Mouse (Mus musculus): ENCODE measurements at regions not wholly inside any gene's neighbourhood (a gene's known extent, or its start where the extent isn't known, plus 50 kb on each side); places are given as distances from the start of the nearest gene placed in this dataset.

- WGBS: 69% methylated on average over 5 of the region's 5 CpGs
- no peak for DNase-seq (ENCODE audit: low spot score)
- no peak overlapping the region for H3K4me3 ChIP-seq
- H3K27me3 ChIP-seq (ENCODE audit: insufficient read depth, poor library complexity, severe bottlenecking): no peaks in the 10 kb centered on the region
- H3K9me3 ChIP-seq: no peaks in the 10 kb centered on the region
- no peak overlapping the region for H3K27ac ChIP-seq
- peaks cover 5% of the 10 kb centered on the region for H3K4me1 ChIP-seq
- no peaks in the 10 kb centered on the region for H3K36me3 ChIP-seq
These were observed 103.3 kb upstream of the Tnfaip3 start for GRCm38 (mm10) chr10:19118569-19119280.

- H3K27ac ChIP-seq: no peak overlapping the region
- H3K27me3 ChIP-seq (ENCODE audit: insufficient read depth, poor library complexity, severe bottlenecking): no peaks in the 10 kb centered on the region
- no peak for DNase-seq (ENCODE audit: low spot score)
- H3K4me1 ChIP-seq: peaks cover 3% of the 10 kb centered on the region; the same call in 1 of the 2 replicates
- no peaks in the 10 kb centered on the region for H3K36me3 ChIP-seq
- no peak overlapping the region for H3K4me3 ChIP-seq
- WGBS: 79% methylated on average over 9 of the region's 9 CpGs
- H3K9me3 ChIP-seq: no peaks in the 10 kb centered on the region
These were observed 101.7 kb upstream of the Tnfaip3 start for GRCm38 (mm10) chr10:19117071-19117605.

GRCm38 (mm10) chr10:19112459-19112858 lies 97.0 kb upstream of the Tnfaip3 start:
- no peak for DNase-seq (ENCODE audit: low spot score)
- Histone ChIP-seq H3K36me3 (no peaks in the 10 kb centered on the region), H3K4me1 (no peaks in the 10 kb centered on the region), H3K4me3 (no peak overlapping the region), H3K9me3 (no peaks in the 10 kb centered on the region), H3K27ac (no peak overlapping the region), H3K27me3 (ENCODE audit: insufficient read depth, poor library complexity, severe bottlenecking) (no peaks in the 10 kb centered on the region)
- 62% methylated on average over 2 of the region's 2 CpGs for WGBS

- H3K4me3 ChIP-seq: no peak overlapping the region
- 71% methylated on average over 6 of the region's 6 CpGs for WGBS
- H3K27ac ChIP-seq: no peak overlapping the region
- H3K4me1 ChIP-seq: no peaks in the 10 kb centered on the region
- H3K27me3 ChIP-seq (ENCODE audit: insufficient read depth, poor library complexity, severe bottlenecking): no peaks in the 10 kb centered on the region
- no peaks in the 10 kb centered on the region for H3K9me3 ChIP-seq
- DNase-seq (ENCODE audit: low spot score): no peak
- no peaks in the 10 kb centered on the region for H3K36me3 ChIP-seq
These were observed 89.8 kb upstream of the Tnfaip3 start for GRCm38 (mm10) chr10:19105231-19105681.

GRCm38 (mm10) chr10:19104671-19105203 lies 89.3 kb upstream of the Tnfaip3 start:
- 71% methylated on average over 5 of the region's 5 CpGs for WGBS
- Histone ChIP-seq H3K4me3 (no peak overlapping the region), H3K27ac (no peak overlapping the region), H3K9me3 (no peaks in the 10 kb centered on the region), H3K27me3 (ENCODE audit: insufficient read depth, poor library complexity, severe bottlenecking) (no peaks in the 10 kb centered on the region), H3K4me1 (no peaks in the 10 kb centered on the region), H3K36me3 (no peaks in the 10 kb centered on the region)
- no peak for DNase-seq (ENCODE audit: low spot score)

GRCm38 (mm10) chr10:19099369-19100285 lies 84.2 kb upstream of the Tnfaip3 start:
- Histone ChIP-seq H3K4me3 (no peak overlapping the region), H3K36me3 (no peaks in the 10 kb centered on the region), H3K27me3 (ENCODE audit: insufficient read depth, poor library complexity, severe bottlenecking) (no peaks in the 10 kb centered on the region), H3K27ac (no peak overlapping the region), H3K4me1 (no peaks in the 10 kb centered on the region), H3K9me3 (no peaks in the 10 kb centered on the region)
- no peak for DNase-seq (ENCODE audit: low spot score)
- 82% methylated on average over 10 of the region's 10 CpGs for WGBS

GRCm38 (mm10) chr10:19094297-19094696 lies 78.8 kb upstream of the Tnfaip3 start:
- H3K27ac ChIP-seq: no peak overlapping the region
- no peaks in the 10 kb centered on the region for H3K27me3 ChIP-seq (ENCODE audit: insufficient read depth, poor library complexity, severe bottlenecking)
- H3K9me3 ChIP-seq: no peaks in the 10 kb centered on the region
- no peaks in the 10 kb centered on the region for H3K4me1 ChIP-seq
- no peak overlapping the region for H3K4me3 ChIP-seq
- WGBS: 36% methylated on average over 8 of the region's 8 CpGs
- no peak for DNase-seq (ENCODE audit: low spot score)
- H3K36me3 ChIP-seq: no peaks in the 10 kb centered on the region

GRCm38 (mm10) chr10:19093689-19094088 lies 78.2 kb upstream of the Tnfaip3 start:
- Histone ChIP-seq H3K4me1 (no peaks in the 10 kb centered on the region), H3K9me3 (no peaks in the 10 kb centered on the region), H3K4me3 (no peak overlapping the region), H3K27me3 (ENCODE audit: insufficient read depth, poor library complexity, severe bottlenecking) (no peaks in the 10 kb centered on the region), H3K27ac (no peak overlapping the region), H3K36me3 (no peaks in the 10 kb centered on the region)
- 70% methylated on average over 3 of the region's 3 CpGs for WGBS
- no peak for DNase-seq (ENCODE audit: low spot score)

- H3K27me3 ChIP-seq (ENCODE audit: insufficient read depth, poor library complexity, severe bottlenecking): no peaks in the 10 kb centered on the region
- no peaks in the 10 kb centered on the region for H3K36me3 ChIP-seq
- no peak overlapping the region for H3K27ac ChIP-seq
- no peak overlapping the region for H3K4me3 ChIP-seq
- H3K4me1 ChIP-seq: no peaks in the 10 kb centered on the region
- no peak for DNase-seq (ENCODE audit: low spot score)
- H3K9me3 ChIP-seq: no peaks in the 10 kb centered on the region
- 89% methylated on average over 3 of the region's 3 CpGs for WGBS
These were observed 76.5 kb upstream of the Tnfaip3 start for GRCm38 (mm10) chr10:19091949-19092348.

GRCm38 (mm10) chr10:19091110-19091509 lies 75.7 kb upstream of the Tnfaip3 start:
- no peak overlapping the region for H3K27ac ChIP-seq
- no peaks in the 10 kb centered on the region for H3K27me3 ChIP-seq (ENCODE audit: insufficient read depth, poor library complexity, severe bottlenecking)
- H3K36me3 ChIP-seq: no peaks in the 10 kb centered on the region
- 57% methylated on average over 3 of the region's 3 CpGs for WGBS
- H3K9me3 ChIP-seq: no peaks in the 10 kb centered on the region
- no peak for DNase-seq (ENCODE audit: low spot score)
- no peaks in the 10 kb centered on the region for H3K4me1 ChIP-seq
- H3K4me3 ChIP-seq: no peak overlapping the region

GRCm38 (mm10) chr10:19086995-19087394 lies 71.5 kb upstream of the Tnfaip3 start:
- no peaks in the 10 kb centered on the region for H3K4me1 ChIP-seq
- H3K9me3 ChIP-seq: no peaks in the 10 kb centered on the region
- 74% methylated on average over 1 of the region's 1 CpGs for WGBS
- no peak overlapping the region for H3K4me3 ChIP-seq
- H3K27me3 ChIP-seq (ENCODE audit: insufficient read depth, poor library complexity, severe bottlenecking): no peaks in the 10 kb centered on the region
- H3K36me3 ChIP-seq: no peaks in the 10 kb centered on the region
- no peak overlapping the region for H3K27ac ChIP-seq
- no peak for DNase-seq (ENCODE audit: low spot score)

GRCm38 (mm10) chr10:19082136-19082535 lies 66.7 kb upstream of the Tnfaip3 start:
- DNase-seq (ENCODE audit: low spot score): no peak
- H3K9me3 ChIP-seq: no peaks in the 10 kb centered on the region
- H3K36me3 ChIP-seq: no peaks in the 10 kb centered on the region
- 81% methylated on average over 4 of the region's 4 CpGs for WGBS
- no peaks in the 10 kb centered on the region for H3K4me1 ChIP-seq
- no peak overlapping the region for H3K27ac ChIP-seq
- no peak overlapping the region for H3K4me3 ChIP-seq
- no peaks in the 10 kb centered on the region for H3K27me3 ChIP-seq (ENCODE audit: insufficient read depth, poor library complexity, severe bottlenecking)

GRCm38 (mm10) chr10:19078047-19078446 lies 62.6 kb upstream of the Tnfaip3 start:
- 86% methylated on average over 4 of the region's 4 CpGs for WGBS
- no peaks in the 10 kb centered on the region for H3K36me3 ChIP-seq

More at GRCm38 (mm10) chr10:19078047-19078446, 62.6 kb upstream of the Tnfaip3 start:
- Histone ChIP-seq H3K4me3 (no peak overlapping the region), H3K9me3 (no peaks in the 10 kb centered on the region), H3K4me1 (no peaks in the 10 kb centered on the region), H3K27me3 (ENCODE audit: insufficient read depth, poor library complexity, severe bottlenecking) (no peaks in the 10 kb centered on the region), H3K27ac (no peak overlapping the region)
- DNase-seq (ENCODE audit: low spot score): no peak
